Mouse (Mus musculus) liver, embryonic 14.5 days (tissue): Measurements from ENCODE around the gene Dstn.

Experiments used
- CTCF ChIP-seq: IDR thresholded peaks from 2 replicates; pipeline ENCODE4 v1.5.1; 2016; ENCODE audit warnings: antibody characterized with exemption, low read depth, control low read depth
- EP300 ChIP-seq: IDR thresholded peaks from 2 replicates; pipeline ENCODE4 v1.6.1; 2016; ENCODE audit warnings: antibody characterized with exemption, low read depth

GRCm38 (mm10) chr2:143950290-143951027 lies 35.3 kb downstream of the Dstn start:
- TF ChIP-seq CTCF, result no peak
- TF ChIP-seq EP300, result no peak
